Mouse (Mus musculus) kidney, adult 18-20 months (tissue): ENCODE results near the gene Taar9.
"Not testable (repeated sequence)": the region's sequence is repeated elsewhere in the genome, so short reads cannot be mapped to it uniquely, and the experiment has no call there.

Source experiments
- DNase-seq: peaks from one replicate; pipeline ENCODE4 v3.0.0; 2021

Taar9 gene

DNA sequence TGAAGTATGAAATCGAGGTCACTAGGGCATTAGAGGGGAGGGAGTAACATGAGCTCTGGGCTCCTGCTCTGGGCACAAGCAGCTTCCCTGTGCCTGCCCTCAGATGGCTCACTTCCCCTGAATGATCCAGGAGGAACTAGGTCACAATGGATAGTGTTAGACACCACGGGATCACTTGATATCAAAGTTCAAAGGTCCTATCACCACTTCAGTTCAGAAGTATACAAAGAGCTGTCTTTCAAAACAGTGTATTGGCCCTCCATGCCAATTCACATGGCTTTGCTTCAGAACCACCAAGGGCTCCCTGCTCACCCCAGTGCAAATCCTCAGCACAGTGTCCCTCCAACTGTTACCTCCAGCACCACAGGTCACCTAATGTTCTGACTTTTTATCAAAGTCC is 34.6 kb downstream of the Taar9 start:
- DNase-seq = not testable (repeated sequence)

DNA sequence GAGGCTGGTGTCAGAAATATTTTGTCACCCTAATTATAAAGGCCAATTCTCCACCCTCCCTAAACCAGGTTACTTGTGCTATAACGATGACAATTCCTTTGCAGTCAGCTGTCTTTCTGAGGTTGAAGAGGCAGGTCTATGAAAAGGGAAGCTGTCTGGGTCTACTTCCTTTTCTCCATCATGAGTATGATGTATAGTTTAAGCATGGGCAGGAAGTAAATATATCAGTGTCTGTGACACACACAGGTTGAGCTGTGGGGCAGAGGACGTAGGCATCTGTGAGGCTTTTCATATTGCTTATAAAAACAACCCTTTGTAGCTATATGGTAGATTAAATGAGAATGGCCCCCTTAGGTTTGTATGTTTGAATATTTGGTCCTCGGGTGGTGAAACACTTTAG is 50.3 kb downstream of the Taar9 start:
- DNase-seq = no peak
